Mouse (Mus musculus): ENCODE data around the gene Trdn.

Trdn gene

DNA sequence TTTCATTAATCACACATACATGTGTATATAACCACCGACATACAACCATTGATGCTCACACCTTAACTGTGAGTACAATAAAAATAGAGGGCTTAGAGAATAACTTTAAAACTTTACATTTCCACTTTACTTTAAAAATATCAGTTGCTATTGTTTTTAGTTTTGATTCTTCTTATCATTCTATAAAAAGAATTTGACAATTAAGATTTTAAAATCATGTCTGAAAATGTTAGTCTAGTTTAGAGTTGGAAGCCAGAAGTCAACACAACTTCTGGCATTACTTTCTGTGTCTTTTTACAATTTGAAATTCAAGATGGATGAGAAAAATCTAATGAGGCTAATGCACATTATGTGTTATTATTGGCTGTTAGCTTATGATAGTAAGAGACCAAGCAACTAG, at the start of gene Trdn:
Gene Trdn (plus strand): TSS at position 301 of the 400 bp plus-strand sequence.
- no peak for DNase-seq (ENCODE audit: extremely low spot score, low read depth, low spot score)

DNA sequence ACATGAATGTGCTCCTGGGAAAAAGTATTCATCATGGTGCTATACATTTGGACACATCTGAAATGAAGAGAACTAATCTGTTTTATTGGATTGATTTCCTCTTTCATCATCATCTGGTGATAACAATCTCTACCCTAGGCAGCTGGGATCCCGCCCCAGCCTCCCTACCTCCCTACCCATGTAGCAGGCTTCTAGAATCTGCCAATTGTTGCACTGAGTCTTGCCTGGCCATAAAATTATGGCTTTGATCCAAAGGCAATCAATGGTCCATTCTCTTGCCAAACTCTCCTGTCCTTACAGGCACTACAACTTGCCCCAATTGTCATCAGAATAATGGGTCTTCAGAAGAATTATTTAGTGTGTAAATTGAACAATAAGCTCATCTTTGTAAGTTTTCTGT, 19.6 kb upstream of the Trdn start:
- DNase-seq (ENCODE audit: extremely low spot score, low read depth, low spot score), result no peak

DNA sequence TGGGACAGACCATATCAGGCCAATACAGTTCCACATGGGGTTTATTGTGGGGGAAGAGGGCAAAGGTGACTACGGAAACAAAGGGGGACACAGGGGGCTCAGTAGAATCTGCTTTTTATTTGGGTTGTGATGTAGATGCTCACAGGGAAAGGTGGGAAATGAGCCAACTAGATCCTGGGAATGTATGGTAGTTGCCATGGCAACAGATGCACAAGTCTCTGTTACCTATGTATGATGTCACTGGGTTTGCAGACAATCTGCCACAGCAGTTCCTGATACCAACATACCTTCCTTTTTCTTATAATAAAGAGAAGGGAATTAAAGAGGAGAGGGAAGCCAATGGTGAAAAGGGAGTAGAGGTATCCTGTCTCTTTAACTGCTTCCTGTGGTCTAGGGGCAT, 14.8 kb upstream of the Trdn start:
- no peak for DNase-seq (ENCODE audit: extremely low spot score, low read depth, low spot score)

DNA sequence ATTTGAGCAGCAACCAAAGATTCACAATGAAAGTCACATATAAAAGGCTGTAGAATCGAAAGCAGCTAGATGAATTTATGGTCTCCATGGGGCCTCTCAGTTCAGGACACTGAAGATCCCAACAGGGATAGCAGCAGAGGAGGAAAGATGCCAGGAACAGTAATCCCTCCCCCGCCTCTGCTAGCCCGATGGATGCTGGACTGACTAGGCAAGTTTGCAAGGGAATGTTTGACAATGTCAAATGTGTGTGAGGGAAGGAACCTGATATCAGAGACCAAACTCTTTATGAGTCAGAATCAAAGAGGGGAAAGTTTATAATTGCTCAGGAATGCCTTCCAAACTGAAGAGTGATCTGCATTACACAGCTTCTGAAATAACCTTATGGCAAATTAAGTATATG, 7.2 kb upstream of the Trdn start:
- no peak for DNase-seq (ENCODE audit: extremely low spot score, low read depth, low spot score)

DNA sequence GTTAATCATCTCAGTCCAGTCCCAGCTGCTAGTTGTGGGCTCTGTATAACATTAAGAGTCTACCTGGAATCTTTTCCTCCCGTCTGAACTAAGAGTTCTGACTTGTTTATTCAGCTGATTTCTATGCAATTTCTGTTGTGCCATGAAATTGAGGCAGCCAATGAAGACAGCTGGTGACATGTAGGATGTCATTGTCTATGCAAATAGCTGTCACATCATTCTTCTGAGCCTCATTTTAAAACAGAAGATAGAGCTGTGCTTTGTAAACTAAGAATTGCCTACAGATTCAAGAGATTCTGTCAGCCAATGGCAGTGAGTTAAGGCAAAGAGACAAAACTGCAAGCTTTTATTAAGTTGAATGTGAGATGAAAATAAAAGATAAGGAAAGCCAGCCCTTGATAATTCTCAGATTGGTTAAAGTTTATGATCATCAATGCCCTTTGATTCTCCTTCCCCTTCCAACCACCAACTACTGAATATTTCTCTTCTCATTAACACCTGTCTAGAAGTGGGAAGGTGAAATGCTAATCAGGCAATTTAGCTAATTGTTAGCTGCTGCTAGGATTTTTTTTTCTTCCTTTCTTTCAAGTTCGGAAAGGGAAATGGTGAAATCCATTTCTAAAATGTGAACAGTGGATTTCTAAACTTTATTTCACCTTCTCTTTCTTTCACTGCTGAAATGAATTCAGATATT, 1.9 kb downstream of the Trdn start:
- DNase-seq (ENCODE audit: extremely low spot score, low read depth, low spot score), result no peak

DNA sequence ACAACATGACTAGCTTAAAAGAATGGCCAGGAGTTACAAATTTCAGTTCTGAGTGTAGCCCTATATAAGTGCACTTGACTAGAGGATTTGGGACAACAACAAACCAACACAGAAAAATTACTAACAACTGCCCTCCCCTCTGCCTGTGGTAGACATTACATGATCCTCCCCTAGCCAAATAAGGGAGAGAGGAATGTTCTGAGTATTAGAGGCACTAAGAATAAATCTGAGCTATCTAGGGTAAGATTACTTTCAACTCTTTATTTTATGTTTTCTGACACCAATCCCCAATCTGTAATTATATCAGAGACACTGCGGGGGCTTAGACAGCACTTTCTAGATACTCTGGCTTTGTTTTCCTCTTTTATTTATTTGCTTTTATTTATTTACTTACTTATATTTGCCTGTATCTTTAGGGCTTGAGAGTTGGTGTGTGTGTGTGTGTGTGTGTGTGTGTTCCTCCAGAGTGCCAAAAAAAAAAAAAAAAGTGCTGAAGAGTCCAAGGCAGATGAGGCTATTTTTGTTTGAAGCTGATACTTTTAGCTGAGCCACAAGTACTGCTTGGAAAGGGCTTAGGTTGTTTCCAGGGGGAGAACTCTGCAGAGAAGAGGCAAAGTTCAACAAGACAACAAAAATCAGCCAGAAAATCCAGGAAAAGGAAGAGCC, 2.7 kb downstream of the Trdn start:
- no peak for DNase-seq (ENCODE audit: extremely low spot score, low read depth, low spot score)

DNA sequence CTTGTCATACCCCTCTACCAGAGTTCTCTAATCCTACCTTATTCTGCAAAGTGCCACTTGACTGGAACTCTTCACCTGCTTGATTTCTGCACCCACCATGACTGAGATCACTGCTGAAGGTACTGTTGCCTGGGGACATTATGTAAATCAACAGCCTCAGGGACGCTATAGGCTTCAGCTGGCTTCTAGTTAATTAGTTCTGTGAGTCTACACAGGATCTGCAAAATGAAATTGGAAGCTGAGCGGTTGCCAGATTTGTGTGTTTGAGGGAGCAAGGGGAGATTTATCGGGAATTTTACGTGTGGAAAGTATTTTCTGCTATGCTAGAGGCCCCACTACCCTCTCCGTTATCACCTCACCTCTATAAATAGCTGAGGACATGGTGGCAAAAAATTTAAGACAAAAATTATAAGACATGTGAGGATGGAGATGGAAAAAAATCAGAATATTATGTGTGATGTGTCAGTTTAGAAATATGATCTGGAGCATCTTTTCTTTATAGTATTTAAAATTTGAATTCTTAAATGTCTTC, 3.3 kb downstream of the Trdn start:
- no peak for DNase-seq (ENCODE audit: extremely low spot score, low read depth, low spot score)

DNA sequence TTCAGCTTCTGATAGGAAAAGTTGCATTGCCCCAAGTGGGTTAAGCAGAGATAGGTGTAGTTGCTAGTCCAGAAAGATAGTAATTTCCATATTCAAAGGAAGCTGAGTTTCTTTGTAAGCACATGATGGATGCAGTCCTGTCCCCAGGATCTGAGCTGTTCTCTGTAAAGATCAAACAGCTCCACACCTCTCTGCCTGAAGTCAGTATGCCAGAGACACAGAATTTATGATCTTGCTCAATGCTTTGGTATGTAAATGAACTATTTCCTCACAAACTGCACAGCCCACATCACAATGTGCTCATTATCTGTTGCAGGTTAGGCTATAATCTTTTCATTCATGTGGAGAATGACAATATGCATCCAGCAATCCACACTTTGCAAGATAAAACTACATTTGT, 8.0 kb downstream of the Trdn start:
- DNase-seq (ENCODE audit: extremely low spot score, low read depth, low spot score), result no peak

DNA sequence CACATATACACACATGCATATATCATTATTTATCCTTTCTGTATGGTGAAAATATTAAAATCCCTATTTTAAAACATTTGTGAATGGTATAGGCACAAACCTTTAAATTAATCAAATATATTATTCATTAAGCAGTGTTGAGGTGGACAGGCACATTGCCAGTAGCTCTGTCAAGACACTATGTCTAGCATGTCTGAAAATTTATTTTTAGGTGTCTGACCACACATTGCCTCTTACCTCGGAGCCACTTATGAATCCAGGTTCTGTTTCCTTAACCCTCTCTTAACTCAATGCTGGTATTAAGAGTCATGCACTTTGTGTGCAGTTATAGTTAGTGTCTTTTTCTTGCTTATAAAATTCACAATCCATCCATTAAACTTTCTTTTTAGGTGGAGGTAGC, 12.0 kb downstream of the Trdn start:
- no peak for DNase-seq (ENCODE audit: extremely low spot score, low read depth, low spot score)

DNA sequence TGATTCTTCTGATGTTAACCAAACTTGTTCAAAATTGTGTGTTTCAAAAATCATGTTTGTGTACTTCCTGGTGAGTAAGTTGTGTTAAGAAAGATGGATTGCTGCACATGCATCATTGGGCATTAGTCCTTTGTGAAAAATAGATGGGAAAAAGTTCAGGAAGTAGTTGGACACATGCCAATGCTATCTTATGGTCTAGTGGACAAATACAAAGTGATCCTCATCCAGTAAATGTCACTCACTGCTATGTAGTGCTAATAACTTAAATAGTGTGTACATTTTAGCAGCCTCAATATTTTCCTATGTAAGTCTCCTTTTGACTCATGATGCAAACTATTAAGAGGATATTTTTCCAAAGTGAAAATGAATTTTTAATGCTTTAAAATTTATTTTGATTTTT, 27.6 kb downstream of the Trdn start:
- no peak for DNase-seq (ENCODE audit: extremely low spot score, low read depth, low spot score)

DNA sequence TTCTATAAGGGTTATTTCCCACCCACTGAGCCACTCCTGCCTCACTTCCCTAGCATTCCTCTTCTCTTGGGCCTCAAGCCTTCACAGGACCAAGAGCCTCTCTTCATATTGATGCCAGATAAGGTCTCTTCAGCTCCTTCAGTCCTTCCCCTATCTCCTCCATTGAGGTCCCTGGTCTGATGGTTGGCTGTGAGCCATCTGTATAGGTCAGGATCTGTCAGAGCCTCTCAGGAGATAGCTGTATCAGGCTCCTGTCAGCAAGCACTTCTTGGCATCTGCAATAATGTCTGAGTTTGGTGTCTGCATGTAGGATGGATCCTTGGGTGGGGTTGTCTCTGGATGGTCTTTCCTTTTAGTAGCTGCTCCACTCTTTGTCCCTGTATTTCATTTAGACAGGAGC, 42.7 kb downstream of the Trdn start:
- no peak for DNase-seq (ENCODE audit: extremely low spot score, low read depth, low spot score)

DNA sequence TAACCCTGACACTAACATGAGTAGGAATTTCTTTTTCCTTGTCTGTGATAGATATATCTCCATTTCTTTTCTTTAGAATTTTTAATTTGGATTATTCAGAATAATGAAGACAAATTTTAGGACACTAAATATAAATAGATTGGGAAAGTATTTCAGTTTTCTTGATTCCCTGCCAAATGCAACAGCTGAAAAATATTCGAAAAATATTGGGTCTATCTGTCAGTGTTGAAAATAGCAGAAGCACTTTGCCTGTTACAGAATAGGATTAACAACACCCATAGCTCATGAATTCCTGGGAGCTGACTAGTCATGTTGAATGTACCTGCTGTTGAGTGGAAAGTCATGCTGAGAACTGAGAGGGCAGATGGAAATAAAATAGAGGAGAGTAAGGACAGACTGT, 64.6 kb downstream of the Trdn start:
- no peak for DNase-seq (ENCODE audit: extremely low spot score, low read depth, low spot score)

DNA sequence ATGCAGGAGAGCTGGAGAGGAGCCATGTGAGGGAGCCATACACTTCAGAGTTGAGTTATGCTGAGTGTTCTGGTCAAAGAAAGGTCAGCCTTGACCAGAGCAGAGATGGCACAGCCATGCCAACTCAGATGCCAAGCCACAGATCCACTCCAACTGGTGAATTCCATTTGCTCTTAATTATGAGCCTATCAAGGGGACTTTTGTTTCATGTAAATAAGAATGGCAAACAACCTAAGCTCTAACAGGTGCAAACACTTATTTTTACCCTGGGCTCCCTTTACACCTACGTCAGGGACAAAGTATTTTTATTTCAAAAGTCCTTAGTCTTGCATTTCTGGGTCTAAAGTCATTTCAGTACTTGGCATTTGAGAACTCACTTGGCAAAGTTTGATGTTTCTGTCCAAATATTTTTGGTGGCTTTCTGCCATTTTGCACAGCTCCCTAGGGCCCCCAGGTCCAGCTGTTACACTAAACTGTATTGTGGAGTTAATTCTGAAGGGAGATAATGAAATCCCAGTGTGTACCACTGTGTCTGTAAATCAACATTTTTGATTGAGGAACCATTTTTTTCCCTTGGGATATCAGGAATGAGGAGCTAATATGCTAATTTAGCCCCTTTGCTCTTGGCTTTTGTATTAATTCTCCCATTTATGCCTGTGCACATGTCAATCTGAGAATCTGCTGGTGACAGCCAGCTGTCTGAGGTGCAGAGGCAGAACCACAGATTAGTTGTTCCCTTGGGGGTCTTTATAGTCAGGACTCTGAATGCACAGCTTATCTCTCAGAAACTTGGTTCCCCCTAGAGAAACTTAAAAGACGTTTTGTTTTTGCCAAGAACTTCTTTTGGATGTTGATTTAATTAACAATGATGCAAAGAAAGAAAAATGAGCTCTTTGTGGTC, 99.6 kb downstream of the Trdn start:
- DNase-seq (ENCODE audit: extremely low spot score, low read depth, low spot score), result no peak

DNA sequence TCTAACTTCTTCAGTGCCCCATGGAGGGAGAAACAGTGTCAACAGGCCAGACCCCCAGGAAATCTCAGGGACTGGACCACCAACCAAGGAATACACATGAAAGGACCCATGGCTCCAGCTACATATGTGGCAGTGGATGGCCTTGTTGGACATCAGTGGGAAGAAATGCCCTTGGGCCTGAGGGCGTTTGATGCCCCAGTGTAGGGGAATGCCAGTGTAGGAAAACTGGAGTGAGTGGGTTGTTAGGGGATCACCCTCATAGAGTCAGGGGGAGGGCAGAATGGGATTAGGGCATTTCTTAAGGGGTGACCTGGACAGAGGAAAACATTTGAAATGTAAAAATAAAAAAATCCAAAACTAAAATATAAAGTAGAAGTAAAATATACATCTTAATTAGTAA, 108.7 kb downstream of the Trdn start:
- DNase-seq (ENCODE audit: extremely low spot score, low read depth, low spot score), result no peak

DNA sequence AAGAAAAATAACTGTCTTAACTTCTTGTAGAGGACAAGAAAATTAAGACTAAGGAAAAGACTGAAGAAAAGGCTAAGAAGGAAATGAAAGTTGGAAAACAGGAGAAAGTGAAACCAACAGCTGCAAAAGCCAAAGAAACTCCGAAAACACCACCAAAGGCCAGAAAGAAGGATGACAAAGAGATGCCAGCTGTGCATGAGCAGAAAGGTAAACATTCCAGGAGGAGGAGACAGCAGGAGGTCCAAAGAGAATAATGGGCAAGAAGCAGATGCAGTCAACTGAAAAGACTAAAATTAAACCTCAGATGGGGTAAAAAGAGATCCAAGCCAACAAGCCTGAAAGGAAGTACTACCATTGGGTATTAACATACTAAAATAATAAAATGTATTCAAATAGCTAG, 115.6 kb downstream of the Trdn start:
- no peak for DNase-seq (ENCODE audit: extremely low spot score, low read depth, low spot score)

DNA sequence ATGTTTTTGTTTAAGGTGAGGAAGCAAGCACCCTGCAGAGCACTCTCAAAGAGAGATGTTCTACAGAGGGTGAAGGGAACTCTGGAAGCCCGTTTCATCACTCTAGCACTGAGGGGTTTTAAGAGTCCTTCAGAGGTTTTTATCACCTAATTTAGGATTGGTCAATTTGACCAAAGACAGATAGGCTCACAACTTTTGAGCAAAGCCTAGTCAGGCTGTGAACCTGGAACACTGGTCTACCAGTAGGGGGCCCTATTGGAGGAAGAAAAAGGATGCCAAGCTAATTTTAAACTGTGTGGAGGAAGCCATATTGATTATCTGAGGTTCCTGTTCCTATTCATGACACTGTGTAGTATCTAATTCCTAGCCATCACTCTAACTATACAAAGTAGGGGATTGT, 117.9 kb downstream of the Trdn start:
- DNase-seq (ENCODE audit: extremely low spot score, low read depth, low spot score), result no peak

DNA sequence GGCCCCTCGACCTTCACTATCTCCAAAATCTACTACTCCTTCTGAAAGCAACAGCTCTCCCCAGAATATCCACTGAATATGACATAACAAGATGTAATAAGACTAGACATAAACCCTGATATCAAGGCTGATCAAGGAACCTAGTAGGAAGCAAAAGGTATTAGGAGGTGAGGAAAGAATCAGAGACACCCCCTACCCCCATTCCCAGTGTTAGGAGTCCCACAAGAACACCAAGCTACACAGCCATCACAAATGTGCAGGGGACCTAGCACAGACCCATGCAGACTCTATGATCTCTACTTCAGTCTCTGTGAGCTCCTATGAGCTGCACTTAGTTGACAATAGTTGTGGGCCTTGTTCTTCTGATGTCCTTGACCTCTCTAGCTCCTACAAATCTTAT, 130.1 kb downstream of the Trdn start:
- DNase-seq (ENCODE audit: extremely low spot score, low read depth, low spot score), result no peak

DNA sequence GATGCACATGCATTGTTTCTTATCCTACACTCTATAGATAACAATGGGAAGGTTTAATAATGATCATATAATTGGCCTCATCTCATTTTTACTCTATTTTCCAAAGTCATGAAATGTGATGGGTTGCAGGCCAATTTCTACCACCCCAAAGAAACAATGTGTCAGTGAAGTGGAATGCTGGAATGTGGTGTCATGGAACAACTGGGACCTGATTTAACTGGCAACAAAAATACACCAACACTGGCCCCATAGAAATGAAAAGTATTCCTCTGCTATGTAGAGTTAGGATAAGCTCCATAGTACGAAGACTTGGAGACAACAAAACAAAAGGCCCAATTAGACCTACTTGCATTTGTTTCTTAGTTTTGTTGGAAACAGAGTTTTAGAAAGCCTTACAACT, 173.6 kb downstream of the Trdn start:
- no peak for DNase-seq (ENCODE audit: extremely low spot score, low read depth, low spot score)

DNA sequence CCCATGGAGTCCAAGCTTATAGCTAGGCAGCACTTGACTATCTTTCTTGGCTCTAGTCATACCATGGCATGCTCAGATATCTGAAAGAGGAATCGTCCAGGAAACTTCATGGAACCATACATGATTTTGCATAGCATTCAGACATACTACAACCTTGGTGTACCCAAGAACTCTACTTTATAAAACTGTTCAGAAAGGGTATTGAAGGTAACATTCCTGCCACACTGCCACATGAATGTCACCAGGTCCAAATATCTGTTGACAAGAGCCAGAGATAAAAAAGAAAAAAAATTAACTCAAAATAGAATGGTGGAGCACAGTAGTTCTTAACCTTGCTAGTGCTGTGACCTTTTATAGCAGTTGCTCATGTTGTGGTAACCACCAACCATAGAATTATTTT, 175.8 kb downstream of the Trdn start:
- DNase-seq (ENCODE audit: extremely low spot score, low read depth, low spot score), result no peak

DNA sequence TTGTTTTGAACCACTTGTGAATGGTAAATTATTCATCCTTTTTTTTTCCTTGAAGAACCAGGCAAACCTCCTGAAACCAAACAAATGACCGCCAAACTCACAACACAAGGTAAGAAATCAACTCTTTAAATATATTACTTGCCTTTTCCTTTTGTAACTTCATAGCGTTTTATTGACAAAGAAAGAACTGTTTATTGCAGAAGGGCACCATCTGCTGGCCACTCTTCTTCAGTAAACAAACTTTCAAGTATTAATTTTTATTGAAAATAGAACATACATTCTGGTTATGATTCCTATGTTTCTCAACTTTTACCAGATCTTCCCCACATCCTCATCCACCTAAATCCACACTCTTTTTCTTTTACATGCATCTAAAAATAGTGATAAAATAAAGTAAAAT, 224.6 kb downstream of the Trdn start:
- DNase-seq (ENCODE audit: extremely low spot score, low read depth, low spot score), result no peak

DNA sequence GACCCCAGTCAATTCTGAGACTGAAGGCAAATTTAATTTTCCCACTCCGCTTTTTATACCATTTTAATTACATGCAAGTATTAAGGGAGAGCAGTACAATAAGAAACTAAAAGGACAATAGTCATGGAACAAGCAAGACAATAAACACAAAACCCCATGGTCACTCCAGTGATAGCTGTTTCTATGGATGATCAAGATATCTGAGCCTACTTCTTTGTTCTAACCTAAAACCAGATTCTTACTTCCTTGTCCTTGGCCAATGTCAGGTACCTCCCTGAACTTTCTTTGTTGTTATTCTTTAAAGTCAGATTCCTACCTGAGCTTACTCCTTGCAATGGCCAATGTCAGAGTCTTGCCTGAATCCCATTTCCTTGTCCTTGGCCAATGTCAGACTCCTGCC, 272.7 kb downstream of the Trdn start:
- DNase-seq (ENCODE audit: extremely low spot score, low read depth, low spot score), result no peak

DNA sequence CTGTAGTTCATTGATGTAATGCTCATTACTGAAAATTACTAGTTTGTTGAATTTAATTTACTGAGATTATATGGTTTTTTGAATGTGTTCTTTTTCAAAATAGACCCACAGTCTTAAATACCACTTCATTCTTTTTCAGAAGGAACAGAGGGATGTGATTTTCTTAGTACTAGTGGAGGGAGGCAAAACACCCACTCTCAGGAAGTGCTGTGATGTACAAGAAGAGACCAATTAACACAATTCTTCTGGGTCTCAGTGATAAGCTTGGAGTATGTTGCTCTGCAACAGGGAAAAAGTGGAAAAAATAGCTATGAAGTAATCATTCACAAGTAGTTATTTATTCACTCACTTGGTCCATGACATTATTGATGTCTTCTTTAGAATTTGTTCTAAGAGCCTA, 286.2 kb downstream of the Trdn start:
- no peak for DNase-seq (ENCODE audit: extremely low spot score, low read depth, low spot score)

Data from hindlimb bud, embryonic 11.5 days (tissue).